8 mouse cellular contexts compared by ENCODE assay signal in genomic region chr13:63272017-63272601, GRCm38 (mm10).
DNase-seq lines count a peak whose midpoint lies in the region; ATAC-seq lines count a peak whose summit lies in the region.

No protein-coding gene starts in this region.

- no peaks in the 10 kb centered on the region for H3K9me3 ChIP-seq in heart, embryonic 10.5 days
- H3K9me3 ChIP-seq in embryonic facial prominence, embryonic 12.5 days, result no peaks in the 10 kb centered on the region
- no peaks in the 10 kb centered on the region for H3K9me3 ChIP-seq in intestine, embryonic 16.5 days (ENCODE audit: control insufficient read depth, low read length)
- no peaks in the 10 kb centered on the region for H3K9me3 ChIP-seq in midbrain, embryonic 14.5 days (ENCODE audit: control insufficient read depth, low read length)

- no peaks in the 10 kb centered on the region for H3K36me3 ChIP-seq in heart, embryonic 10.5 days
- H3K36me3 ChIP-seq in embryonic facial prominence, embryonic 12.5 days, result no peaks in the 10 kb centered on the region
- no peaks in the 10 kb centered on the region for H3K36me3 ChIP-seq in intestine, embryonic 16.5 days (ENCODE audit: control insufficient read depth, insufficient read depth, low read length)
- no peaks in the 10 kb centered on the region for H3K36me3 ChIP-seq in midbrain, embryonic 14.5 days (ENCODE audit: control insufficient read depth, insufficient read depth, low read length)

- peak overlapping the region; percentile 64 for H3K4me2 ChIP-seq in embryonic facial prominence, embryonic 12.5 days (replicated peaks)
- H3K4me2 ChIP-seq in intestine, embryonic 16.5 days (ENCODE audit: low read depth, low read length), result peak overlapping the region; percentile 61
- peak overlapping the region; percentile 79 for H3K4me2 ChIP-seq in midbrain, embryonic 14.5 days (ENCODE audit: low read length)

- ATAC-seq in embryonic facial prominence, embryonic 12.5 days (ENCODE audit: insufficient number of reproducible peaks, insufficient read depth, low FRiP score, low TSS enrichment), result no peak
- no peak for ATAC-seq in intestine, embryonic 16.5 days
- no peak for ATAC-seq in midbrain, embryonic 14.5 days (ENCODE audit: low FRiP score, low TSS enrichment)

- H3K27ac ChIP-seq in heart, embryonic 10.5 days, result peak overlapping the region; percentile 76
- peak overlapping the region; percentile 82 for H3K27ac ChIP-seq in embryonic facial prominence, embryonic 12.5 days
- peak overlapping the region; percentile 97 for H3K27ac ChIP-seq in intestine, embryonic 16.5 days (ENCODE audit: low read length)
- no peak overlapping the region for H3K27ac ChIP-seq in midbrain, embryonic 14.5 days (replicated peaks; ENCODE audit: low read depth, low read length)

- DNase-seq in heart, embryonic 10.5 days (ENCODE audit: low spot score), result no peak
- DNase-seq in heart, adult 8-10 months (ENCODE audit: low spot score), result no peak
- peak; percentile 55 for DNase-seq in midbrain, embryonic 14.5 days
- no peak for DNase-seq in cerebellum, postnatal 4 days (ENCODE audit: low spot score in 2 of 2)
- no peak for DNase-seq in urinary bladder, postnatal 25 days (ENCODE audit: low spot score)
- DNase-seq in embryo, embryonic 10 days (ENCODE audit: low spot score), result no peak

- H3K9ac ChIP-seq in embryonic facial prominence, embryonic 12.5 days, result peak overlapping the region; percentile 47
- peak overlapping the region; percentile 74 for H3K9ac ChIP-seq in intestine, embryonic 16.5 days (ENCODE audit: low read depth, low read length)
- H3K9ac ChIP-seq in midbrain, embryonic 14.5 days (replicated peaks; ENCODE audit: low read length), result peak overlapping the region; percentile 37; the same call in 1 of the 2 replicates

- WGBS in heart, embryonic 10.5 days, result 5% methylated on average over 16 of the region's 16 CpGs
- WGBS in embryonic facial prominence, embryonic 12.5 days, result 10% methylated on average over 16 of the region's 16 CpGs
- WGBS in intestine, embryonic 16.5 days, result 18% methylated on average over 16 of the region's 16 CpGs
- WGBS in midbrain, embryonic 14.5 days, result 5% methylated on average over 16 of the region's 16 CpGs

- peaks cover 14% of the 10 kb centered on the region for H3K27me3 ChIP-seq in heart, embryonic 10.5 days (ENCODE audit: insufficient read depth, poor library complexity, severe bottlenecking)
- H3K27me3 ChIP-seq in embryonic facial prominence, embryonic 12.5 days, result no peaks in the 10 kb centered on the region
- H3K27me3 ChIP-seq in intestine, embryonic 16.5 days (replicated peaks; ENCODE audit: control insufficient read depth, insufficient read depth, low read length), result no peaks in the 10 kb centered on the region
- H3K27me3 ChIP-seq in midbrain, embryonic 14.5 days (ENCODE audit: control insufficient read depth, insufficient read depth, low read length), result peaks cover 6% of the 10 kb centered on the region

- peak overlapping the region; percentile 62 for H3K4me3 ChIP-seq in heart, embryonic 10.5 days
- peak overlapping the region; percentile 50 for H3K4me3 ChIP-seq in embryonic facial prominence, embryonic 12.5 days
- H3K4me3 ChIP-seq in intestine, embryonic 16.5 days (ENCODE audit: low read length), result peak overlapping the region; percentile 56
- H3K4me3 ChIP-seq in midbrain, embryonic 14.5 days (replicated peaks; ENCODE audit: low read depth, low read length), result peak overlapping the region; percentile 43

- H3K4me1 ChIP-seq in heart, embryonic 10.5 days, result peaks cover 36% of the 10 kb centered on the region
- H3K4me1 ChIP-seq in embryonic facial prominence, embryonic 12.5 days, result peaks cover 50% of the 10 kb centered on the region
- H3K4me1 ChIP-seq in intestine, embryonic 16.5 days (ENCODE audit: control insufficient read depth, insufficient read depth, low read length), result peaks cover 31% of the 10 kb centered on the region
- H3K4me1 ChIP-seq in midbrain, embryonic 14.5 days (ENCODE audit: control insufficient read depth, insufficient read depth, low read length), result peaks cover 20% of the 10 kb centered on the region
